Mouse (Mus musculus): ENCODE results near the gene Nup210.

The Nup210 gene

DNA sequence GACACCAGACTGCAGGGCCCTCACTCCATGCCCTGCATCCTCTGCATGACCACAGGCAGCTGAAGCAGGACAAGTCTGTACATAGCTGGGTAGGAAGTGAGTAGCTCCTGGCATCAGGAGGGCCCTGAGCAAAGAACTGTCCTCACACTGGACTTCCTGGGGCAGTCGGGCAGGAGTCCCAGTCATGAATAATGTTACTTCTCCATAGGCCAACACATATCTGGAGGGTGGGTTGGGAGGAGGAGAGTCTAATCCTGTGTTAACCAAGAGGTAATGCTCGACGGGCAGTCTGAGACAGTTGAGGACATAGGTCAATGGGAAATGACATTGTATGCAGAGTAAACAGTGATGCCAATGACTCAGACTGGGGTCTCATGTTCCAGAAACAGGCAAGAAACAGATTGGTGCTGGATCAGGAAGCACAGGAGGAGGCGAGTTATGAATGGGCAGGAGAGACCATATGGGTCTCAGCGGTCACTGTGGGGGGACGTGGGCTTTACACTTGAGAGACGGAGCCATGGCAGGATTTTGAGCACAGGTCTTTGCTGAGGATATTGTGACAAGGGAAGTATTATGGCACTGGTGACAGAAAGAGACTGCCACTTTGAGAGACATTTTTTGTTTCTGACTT, 99.9 kb downstream of the Nup210 start:
- peak; percentile 13 to 26 for DNase-seq

DNA sequence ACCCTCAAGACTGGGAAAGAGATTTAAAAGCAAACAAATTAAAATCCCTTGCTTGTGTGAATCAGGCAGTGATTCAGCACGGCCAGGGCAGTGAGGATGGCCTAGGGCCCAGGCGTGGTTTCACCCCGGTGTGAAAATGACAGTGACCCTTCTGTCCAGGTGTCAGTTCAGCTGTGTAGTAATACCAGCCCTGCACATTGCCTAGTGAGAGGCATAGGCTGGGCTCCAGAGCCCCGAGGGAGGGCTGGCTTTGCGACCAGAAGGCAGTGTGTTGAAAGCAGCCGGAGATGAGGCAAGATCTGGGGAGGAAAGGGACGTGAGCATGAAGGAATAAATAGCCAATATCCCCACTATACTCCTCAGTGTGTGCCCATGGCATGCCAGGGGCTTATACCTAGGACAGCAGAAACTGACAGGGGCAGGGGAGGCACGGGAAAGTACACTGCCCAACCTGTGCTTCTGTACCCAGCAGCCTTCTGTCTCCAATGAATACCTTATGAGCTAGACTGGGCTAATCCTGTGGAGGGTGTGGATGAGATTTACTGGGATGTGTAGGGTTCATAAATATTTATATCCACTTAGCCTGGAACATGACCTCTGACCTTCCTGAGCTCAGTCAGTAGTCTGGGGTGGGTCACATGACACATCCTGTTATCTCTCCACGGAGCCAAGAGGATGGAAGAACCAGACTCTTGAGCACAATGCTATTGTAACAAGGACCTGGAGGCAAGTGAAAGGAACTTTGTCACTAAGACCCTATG, 102.3 kb downstream of the Nup210 start:
- no peak for DNase-seq

DNA sequence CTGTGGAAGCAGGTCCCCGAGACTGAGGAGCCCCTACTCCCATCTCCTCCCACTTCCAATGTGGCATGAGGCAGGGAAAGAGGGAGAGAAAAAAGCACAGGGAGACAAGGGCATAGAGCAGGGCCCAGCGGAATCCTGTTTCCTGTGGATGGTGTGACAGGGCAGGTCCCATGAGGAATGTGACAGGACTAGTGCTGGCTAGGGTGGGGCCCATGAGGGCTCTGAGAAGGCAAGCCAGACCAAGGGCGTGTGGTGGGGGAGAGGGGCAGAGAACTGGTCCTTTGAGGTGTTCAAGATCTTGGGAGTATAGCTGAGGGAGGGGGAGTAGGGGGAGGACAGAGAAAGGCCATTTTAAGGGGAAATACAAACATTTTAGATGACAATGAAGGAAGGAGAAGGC, 104.2 kb downstream of the Nup210 start:
- no peak for DNase-seq

DNA sequence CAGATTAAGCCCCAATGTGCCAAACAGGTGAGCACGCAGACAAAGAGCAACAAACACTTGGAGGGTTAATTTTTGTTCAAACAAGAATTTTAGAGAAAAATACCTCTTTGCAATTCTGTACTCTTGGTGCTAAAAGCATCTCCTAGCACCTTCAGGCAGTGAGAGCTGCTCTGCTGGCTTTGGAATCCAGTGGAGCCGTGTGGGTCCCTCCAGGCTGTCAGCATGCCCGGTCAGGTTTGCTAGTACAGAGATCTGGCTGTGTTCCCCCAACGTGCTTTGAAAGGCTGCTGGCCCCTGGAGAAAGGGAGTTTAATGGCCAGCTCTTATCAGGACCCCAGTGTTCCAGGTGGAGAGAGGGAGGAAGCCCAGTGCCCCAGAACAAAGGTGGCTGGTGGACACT, 105.1 kb downstream of the Nup210 start:
- no peak for DNase-seq

DNA sequence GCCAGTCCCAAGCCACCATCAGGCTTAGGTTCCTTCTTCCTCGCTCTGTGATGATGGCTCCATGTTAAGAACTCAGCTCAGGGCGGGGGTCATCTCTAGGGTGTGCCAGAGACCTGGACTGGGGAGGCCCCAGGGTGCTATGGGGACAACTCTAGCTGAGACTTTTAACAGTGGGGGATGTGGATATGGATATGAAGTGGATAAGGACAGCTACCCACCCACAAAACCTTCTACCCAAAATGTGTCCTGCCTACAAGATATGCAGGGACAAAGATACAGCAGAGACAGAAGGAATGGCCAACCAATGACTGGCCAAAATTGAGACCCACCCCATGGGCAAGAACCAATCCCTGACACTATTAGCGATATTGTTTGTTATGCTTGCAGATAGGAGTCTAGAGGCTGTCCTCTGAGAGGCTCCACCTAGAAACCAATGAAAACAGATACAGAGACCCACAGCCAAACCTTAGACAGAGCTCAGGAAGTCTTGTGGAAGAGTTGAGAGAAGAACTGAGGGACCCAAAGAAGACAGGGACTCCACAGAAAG, 108.3 kb downstream of the Nup210 start:
- DNase-seq = no peak

DNA sequence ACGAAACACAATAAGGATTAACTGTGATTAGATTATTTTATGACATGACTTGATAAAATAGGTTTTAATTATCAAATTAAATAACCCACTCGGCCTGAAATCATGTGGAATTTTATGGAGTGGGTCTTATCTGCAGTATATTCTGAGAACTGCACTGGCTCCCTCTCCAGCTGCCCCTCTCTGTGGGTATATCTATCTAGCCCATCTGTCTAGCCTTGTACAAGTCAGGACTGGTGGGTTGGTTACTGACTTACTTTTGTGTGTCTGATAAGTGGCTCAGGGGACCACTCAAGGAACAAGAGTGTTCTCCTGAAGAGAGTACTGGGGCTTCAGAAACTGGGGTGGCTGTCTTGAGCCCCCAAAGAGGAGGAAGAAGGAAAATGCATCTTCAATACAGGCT, 109.4 kb downstream of the Nup210 start:
- no peak for DNase-seq

DNA sequence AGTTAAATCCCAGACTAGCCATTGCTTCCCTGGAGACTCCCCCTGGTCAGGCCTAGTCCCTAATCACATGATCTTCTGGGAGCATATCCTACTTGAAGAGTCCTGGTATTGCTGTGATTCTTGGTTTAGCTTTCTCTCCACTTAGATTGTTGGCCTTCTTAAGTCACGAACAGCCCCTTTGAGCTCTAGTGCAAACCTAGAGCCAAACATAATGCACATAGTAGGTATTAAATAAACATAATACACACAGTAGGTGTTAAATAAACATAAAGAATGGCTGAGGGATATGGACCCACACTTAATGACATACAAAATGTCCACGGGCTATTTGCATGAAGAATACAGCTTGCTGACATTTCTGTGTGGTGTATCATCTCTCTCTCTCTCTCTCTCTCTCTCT, 112.5 kb downstream of the Nup210 start:
- no peak for DNase-seq

DNA sequence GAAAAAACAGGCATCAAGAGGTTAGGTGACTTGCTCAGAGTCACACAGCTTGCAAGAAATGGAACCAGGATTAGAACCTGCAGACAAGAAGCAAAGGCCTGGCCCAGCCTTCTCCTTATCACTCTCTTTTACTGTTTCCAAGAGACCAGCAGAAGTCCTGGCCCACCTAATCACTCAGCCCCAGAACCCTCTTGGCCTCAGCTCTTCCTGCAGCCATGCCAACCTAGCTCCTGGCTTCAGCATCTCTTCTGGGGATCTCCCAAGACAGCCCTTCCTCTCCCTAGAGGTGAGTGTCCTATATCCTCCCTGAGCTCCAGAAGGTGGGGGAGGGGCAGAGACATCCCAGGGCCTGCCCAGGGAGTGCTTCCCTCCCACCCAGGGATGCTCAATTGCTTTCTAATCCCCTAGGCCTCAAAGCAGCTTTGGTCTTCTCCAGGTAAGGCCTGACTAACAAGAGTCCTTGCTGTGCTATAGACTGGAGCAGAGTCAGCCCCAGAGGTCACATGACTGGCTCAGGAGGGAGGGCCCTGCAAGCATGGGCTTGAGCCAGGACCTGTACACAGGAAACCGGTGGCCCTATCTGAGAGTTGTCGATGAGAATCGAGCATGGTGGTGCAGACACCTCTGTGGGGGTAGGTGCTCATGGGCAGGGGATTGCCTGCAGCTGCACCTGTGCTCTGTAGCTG, 113.2 kb downstream of the Nup210 start:
- DNase-seq = no peak

DNA sequence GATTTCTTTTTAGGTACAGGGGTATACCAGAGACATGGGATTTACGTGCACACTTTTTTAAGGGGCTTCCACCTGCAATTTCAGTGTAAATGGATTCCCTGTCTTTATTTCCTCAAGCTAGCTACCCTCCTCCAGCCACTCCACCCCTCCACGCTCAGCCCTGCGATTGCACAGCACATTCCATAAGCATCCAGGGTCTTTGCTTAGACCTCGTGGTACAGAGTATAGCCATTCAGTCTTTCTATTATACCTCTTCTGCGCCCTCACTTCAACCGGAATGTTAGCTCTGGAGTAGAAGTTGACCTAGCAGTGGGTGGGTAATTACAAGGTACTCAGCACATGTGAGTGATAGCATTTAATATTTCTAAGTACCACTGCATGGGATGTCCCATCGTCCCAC, 115.1 kb downstream of the Nup210 start:
- DNase-seq = no peak

DNA sequence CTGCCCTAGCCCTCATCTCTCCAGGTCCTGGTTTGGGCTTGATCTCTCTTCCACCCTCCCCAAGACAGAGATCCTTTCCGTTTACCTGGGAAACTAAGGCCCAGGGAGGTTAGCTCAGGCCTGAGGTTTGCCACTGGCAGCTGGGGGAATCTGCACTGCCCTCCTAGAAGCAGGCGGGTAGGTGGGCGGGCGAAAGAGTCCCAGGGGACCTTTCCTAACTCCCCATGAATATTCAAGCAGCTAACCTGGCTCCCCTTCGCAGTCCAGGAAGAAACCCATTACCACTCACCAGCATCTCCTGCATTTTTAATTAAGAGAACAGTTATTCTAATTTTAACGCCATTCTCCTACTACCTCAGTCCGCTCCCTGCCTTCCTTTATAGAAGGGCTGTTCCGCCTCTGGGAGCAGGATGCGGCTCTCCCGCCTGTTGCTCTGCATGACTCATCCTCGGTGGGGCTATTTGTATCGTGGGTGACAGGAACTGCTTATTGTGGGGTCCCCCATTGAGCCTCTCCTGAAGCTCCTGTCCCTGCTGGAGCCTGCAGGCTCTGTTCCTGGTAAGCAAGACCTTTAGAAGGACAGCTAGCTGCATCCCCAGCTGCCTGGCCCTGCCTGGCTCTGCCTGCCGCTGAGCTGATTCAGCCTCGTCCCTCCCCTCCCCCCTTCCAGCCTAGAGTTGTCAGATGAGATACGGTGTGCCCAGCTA, 115.7 kb downstream of the Nup210 start:
- peak in 1 of 2 experiments; percentile 18 for DNase-seq

DNA sequence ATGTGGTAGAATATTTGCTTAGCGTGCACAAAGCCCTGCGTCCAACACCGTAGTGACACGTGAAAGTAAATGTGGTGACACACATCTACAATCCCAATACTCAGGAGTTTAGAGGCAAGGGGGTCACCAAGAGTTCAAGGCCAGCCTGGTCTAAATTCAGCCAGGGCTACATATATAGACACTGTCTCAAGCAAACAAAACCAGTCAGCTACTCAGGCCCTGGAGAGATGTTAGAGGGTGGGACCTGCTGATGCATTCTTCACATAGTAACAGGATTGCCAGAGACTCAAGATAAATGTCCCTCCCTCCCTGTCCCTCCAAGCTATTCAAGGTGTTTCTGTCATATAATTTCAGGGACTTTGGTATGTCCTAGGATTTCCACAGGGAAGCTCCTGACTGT, 117.5 kb downstream of the Nup210 start:
- no peak for DNase-seq

DNA sequence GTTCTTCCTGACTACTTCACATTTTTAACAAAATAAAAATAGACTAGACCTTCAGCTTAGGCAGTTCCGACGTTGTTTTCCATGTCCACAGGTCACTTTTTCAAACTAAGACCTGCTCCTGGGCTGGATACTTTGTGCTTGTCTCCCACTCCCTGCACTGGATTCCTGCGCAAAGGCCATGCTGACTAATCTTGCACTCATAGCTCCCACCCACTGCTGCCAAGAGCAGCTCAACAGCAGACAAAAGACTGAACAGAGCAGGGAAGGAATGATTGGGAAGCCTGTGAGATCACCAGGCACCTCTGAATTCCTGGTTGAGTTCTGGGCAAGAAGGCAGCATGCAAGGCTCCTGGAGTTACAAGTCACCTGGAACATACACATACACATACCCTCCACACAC, 119.6 kb downstream of the Nup210 start:
- no peak for DNase-seq

DNA sequence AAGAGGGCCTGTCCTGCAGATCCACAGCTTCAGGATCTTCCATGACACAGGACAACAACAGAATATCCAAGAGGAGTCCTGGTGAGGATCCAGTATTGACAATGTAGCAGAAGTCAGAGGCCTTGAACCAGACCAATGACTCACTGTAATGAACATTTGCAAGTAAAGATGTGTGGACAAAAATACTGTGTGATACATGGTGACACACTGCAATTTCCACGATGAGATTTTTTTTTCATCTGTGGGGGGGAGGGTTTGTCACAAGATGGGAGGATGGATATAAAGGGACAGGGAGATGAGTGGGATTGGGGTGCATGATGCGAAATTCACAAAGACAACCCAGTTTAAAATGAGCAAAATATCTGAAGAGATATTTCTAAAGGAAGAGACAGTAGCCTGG, 120.4 kb downstream of the Nup210 start:
- DNase-seq = no peak

DNA sequence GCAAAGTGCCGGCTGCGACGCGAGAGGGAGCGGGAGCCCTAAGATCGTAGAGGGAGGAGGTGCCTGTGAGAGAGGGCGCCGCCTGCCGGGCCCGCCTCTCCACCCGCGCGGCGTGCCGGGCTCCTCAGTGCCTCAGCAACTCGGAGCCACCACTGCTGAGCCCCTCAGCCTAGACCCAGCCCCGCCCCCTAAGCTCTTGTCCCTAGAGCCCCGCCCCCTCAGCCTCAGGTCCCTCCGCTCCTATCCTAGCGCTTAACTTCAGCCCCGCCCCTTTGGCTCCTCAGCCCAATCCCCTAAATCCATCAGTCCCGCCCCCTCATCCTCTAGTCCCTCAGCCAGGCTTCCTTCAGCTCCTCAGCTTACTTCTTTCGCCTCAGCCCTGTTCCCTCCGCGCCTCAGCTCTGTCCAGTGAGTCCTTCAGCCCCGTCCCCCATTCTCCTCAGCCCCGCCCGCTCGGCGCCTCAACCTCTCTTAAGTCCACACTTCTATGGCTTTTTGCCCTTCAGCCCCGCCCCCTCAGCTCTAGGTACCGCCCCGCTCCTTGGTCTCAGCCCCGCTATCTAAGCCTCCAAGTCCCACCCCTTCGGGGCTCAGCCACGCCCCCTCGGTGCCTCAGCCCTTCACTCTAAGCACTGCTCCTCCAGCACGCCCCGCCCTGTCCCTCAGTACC, 127.8 kb downstream of the Nup210 start, which contains the start of gene Iqsec1:
Iqsec1 (minus strand) TSS at position 38 of the 670 bp plus-strand sequence.
- DNase-seq = peak; percentile 38 to 59

DNA sequence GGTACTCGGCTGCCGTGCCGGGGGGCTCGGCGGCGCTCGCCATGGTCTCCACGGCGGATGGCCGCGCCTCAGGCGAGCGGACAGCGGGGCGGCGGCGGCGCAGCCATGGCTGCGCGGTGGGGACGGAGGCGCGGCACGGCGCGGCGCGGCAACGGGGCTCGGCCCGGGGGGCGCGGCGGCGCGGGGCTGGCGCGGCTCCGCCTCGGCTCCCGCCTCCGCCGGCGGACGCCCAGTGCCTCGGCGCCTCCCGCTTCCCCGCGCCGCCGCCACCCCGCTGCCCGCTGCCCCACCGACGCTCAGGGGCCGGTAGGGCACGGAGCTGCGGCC, 128.4 kb downstream of the Nup210 start:
- no peak for DNase-seq

DNA sequence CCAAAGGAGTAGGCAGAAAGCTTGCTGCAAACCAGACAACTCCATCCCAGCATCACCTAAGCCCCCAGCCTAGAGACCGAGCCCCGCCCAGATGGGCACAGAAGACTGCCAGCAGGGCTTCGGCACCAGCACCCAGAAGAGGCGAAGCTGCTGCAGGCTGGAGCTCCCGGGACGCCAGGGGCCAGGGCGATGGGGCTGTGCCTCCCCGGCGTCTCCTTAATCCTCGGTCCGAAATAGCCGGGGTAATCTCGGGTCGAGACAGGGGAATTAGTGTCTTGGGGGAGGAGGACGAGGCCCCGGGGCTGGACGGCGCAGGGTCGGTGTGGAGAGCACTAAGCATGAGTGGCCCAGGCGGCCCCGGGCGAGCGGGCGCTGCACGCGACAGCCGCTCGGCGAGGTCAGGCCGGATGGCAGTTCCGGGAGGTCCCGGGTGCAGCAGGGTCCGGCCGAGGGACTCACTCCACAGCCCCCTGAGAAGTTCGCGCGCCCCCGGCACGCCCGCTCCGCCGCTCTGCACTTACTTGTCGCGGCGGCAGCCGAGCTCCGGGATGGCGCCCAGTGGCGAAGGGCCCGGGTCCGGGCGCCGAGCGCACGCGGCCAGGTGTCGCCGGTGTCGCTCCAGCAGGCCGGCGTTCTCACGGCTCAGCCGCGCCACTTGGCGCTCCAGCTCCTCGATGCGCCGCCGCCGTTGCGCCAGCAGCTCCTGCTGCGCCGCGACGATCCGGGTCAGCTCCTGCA, 128.9 kb downstream of the Nup210 start:
- DNase-seq = peak; percentile 23

DNA sequence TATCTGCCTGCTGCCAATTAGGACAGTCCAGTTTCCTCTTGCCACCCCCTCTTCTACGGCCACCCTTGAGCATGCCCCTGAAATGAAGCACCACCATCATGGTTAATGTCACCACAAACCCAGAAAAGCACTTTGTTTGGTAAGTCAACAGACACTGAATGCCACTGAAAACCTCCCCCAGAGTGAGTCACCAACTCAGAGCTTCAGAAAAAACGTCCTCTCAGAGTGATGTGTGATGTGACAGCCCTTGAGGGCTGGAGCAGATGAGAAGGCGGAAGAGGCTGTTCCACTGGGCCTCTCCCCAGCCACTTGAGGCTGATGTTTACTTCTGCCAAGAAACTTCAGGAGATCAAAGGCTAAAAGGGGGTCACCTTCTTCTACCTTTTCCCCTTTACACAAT, 132.5 kb downstream of the Nup210 start:
- no peak for DNase-seq

DNA sequence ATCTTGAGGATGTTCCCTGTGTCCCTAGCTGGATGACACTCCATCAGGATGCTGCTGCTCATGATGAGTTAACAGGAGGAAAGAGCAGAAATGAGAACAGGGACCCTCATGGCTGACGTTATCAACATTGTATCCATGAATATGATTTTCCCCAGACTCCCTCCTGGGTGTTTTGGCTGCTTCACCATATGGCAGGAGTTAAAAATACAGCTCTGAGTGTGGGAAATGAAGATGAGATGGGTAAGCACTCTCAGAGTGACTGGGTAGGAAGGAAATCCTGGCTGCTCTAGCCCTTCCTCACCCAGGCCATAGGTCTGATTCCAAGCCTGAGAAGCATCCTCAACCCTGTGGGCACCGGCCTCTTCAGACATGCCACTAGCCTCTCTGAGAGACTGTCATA, 142.3 kb downstream of the Nup210 start:
- no peak for DNase-seq

DNA sequence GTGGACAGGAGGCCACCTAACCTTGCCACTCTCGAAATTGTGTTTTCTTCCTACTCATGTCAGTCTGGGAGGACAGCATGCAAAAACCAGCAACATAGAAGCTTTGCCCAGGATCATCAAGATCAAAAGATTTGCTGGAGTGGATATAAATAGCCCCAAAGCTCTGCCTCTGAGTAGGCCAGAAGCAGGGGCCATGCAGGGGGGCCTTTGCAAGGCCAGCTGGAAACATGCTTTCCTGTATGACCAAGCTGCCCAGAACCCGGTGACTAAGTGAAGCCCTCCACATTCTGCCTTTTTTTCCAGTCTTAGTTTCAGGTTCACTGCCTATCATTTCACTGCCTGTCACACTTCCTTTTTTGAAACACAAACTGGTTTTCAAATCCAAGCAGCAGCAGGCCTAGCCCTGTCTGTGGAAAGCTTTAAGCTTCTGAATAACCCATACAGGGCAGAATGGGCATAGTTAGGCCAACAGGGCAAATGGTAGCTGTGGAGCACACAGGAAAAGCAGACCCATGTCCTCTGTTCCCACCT, 147.2 kb downstream of the Nup210 start:
- DNase-seq = no peak

All from cerebellum, postnatal 36 days (tissue).